Mouse (Mus musculus): ENCODE data around the gene Hmbs.
"Not testable (repeated sequence)": the region's sequence is repeated elsewhere in the genome, so short reads cannot be mapped to it uniquely, and the experiment has no call there.

Gene Hmbs

DNA sequence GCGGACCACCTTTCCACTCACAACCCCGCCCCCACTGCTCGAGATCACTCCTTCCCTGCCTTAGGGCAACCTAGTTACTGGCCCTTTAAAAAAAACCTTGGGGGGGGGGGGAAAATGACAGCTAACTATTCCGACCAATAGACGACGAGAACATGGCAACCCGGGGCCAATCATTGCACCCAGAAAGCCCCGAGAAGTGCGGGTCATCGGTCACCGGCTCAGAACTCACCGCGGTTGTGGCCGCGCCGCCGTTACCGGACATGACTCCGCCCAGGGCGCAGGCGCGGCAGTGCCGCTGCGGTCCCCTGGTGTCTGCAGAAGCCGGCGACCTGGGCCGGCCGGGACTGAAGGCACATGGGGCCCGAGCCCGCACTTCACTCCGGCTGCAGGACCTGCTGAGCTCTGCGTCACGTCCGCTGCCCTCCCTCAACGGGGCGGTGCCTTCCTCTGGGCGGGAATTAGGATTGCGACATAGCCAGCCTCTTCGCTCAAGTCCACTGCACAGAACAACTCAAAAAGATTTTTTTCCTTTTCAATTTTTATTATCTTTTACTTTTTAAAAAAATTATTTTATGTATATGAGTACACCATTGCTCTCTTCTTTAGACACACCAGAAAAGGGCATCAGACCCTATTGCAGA, at the start of gene Hmbs:
TSS of gene Hmbs (minus strand) at position 448 of the 641 bp plus-strand sequence.
- DNase-seq (ENCODE audit: low read depth), result peak; percentile 92

DNA sequence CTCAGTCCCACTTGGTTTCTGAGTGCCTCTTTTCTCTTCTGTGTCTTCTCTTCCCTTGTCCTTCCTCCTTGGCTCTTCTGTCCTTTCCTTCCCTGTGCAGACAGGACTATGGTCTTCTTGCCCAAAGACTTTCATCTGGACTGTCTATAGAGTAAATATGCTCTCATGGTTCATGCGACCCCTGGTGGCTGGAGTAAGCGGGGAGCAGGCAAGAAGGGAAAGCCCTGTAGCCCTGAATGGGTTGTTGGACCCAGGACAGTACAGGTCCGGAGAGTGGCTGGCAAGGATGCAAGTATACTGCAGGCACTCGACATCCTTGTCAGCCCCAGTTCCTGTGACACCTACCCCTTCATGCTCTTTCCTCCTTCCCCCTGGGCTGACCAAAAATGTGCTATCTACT, 47.4 kb upstream of the Hmbs start:
- peak; percentile 82 for DNase-seq (ENCODE audit: low read depth)

DNA sequence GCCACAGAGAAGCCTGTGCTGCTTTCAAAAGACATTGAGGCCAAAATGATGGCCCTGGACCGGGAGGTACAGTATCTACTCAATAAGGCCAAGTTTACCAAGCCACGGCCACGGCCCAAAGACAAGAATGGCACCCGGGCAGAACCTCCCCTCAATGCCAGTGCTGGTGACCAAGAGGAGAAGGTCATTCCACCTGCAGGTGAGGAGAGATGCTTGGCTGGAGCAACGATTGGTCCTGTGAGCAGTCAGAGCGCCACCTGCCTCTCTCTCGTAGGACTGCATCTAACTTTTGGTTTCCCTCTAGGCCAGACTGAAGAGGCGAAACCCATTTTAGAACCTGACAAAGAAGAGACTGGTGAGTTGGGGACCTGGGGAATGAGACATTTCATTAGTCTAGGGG, 45.2 kb upstream of the Hmbs start:
- peak; percentile 57 for DNase-seq (ENCODE audit: low read depth)

DNA sequence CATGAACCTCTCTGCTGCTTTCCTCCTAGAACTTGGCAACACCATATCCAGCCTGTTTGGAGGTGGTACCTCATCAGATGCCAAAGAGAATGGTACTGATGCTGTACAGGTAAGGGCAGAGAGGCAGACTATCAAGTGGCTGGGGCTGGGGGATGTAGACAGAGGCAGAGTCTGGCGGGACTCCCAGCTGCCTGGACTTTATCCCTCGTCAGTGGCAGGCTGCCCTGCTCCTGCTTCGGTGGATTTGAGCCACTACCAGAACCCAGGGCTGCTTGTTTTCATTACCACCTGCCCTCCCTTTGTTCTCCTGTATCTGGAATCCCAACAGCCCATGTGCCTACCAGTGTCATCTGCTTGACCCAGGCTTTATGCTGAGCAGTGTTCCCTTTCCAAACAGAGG, 43.2 kb upstream of the Hmbs start:
- DNase-seq (ENCODE audit: low read depth), result no peak

DNA sequence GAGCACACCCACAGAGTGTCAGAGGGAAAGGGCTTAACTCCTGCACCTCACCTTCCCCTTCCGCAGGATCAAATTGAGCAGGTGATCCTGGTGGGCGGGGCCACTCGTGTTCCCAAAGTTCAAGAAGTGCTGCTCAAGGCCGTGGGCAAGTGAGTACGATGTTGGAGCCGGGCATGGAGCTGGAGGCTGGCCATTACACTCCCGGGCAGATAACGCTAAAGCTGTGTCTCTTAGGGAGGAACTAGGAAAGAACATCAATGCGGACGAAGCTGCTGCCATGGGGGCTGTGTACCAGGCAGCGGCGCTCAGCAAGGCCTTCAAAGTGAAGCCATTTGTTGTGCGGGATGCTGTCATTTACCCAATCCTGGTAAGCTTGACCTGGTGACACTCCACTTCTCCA, 40.6 kb upstream of the Hmbs start:
- no peak for DNase-seq (ENCODE audit: low read depth)

DNA sequence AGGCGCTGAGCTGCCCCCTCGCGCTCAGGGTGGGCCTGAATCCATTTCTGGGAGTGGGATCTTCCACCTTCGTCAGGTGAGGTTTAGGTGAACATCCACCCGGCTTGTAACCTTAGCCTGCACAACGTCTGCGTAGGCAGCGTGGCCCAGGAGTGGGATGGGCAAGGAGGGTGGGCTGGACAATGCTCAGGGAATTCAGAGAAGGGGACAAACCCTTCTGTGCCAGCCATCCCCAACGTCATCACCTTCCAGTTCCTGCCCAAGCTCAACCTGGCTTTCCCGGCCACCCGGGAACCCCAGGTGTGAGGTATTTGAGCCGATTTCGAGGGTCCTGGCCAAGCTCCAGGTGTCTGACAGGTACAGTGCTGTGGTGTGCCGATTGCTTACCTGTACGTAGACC, 35.8 kb upstream of the Hmbs start:
- no peak for DNase-seq (ENCODE audit: low read depth)

DNA sequence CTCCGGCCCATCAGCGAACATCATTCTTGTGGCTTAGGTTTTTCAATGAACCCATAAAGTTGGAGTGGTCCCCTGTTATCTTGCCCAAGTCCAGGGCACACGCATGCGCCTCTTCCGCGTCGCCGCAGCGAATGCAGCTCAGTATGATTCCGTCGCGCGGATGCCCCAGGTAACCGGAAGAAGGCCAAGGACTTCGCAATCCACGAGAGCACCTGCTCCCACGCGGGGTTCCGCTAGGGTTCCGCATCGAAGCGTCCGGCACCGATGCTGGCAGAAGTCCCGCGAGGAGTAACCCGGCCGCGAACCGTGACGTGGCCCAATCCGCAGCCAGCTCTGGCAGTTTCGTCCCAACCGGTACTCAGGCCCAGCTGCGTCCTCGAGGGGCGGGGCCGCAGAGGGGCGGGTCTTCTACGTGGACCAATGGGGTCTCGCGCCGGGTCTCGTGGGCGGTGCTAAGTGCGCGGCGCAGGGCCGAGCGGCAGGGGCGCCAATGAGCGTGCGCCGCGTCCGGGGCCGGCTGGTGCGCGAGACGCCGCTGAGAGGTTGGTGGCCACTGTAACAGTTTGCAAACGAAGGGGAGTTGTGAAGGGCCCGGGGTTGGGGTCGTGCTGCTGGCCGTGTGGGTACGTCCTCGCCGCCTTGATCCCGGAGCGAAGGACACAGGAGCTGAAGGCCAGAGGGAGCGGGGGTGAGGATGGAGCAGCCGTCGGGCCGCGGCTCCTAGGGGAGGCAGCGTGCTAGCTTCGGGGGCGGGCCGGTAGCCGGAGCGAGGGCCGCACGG, 35.2 kb upstream of the Hmbs start, which contains the start of gene Hyou1:
TSS of gene Hyou1 (plus strand) at position 437 of the 781 bp plus-strand sequence.
- peak; percentile 97 for DNase-seq (ENCODE audit: low read depth)

DNA sequence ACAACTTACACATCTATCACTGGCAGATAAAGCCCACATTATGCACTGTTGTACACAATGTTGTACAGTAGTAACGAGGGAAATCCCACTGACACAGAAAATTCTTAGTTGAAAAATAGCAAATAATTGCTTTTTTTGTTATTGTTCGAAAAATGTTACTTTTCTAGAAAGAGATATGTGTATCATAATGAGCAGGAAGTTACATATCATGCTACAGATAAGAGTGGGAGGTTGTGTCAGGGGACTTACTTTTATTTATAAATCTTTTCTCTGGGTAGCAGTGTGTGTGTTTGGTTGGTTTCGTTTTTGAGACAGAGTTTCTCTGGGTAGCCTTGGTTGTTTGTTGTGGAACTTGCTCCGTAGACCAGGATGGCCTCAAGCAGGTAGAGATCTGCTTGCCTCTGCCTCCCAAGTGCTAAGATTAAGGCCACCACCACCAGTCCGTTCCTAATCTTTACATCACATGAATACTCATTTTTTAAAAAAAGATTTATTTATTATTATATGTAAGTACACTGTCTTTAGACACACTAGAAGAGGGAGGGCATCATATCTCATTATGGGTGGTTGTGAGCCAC, 34.2 kb upstream of the Hmbs start:
- no peak for DNase-seq (ENCODE audit: low read depth)

DNA sequence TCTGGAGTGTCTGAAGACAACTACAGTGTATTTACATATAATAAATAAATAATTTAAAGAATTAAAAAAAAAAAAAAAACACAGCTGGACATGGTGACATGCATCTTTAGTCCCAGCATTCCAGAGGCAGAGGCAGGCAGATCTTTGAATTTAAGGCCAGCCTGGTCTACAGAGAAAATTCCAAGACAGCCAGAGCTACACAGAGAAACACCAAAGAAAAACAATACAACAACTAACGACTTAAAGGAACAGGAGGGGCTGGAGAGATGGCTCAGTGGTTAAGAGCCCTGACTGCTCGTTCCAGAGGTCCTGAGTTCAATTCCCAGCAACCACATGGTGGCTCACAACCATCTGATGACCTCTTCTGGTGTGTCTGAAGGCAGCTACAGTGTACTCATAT, 33.3 kb upstream of the Hmbs start:
- DNase-seq (ENCODE audit: low read depth), result not testable (repeated sequence)

DNA sequence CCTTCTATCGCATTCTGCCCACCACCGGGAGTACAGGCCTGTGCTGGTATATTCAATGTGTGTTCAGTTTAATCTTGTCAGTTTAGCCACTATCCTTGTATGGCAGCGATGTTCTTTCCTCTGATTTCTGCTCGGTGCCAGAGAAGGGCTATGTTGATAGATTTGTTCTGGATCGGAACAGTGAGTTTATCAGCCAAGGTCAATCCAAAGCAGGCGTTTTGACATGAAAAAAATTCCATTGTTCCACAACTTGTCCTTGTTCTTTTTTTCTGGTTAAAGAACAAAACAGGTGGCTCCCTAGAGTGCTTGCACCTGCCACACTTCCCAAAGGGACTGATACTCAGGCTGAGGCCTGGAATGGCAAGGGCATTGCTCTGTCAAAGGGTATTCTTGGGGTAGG, 32.1 kb upstream of the Hmbs start:
- no peak for DNase-seq (ENCODE audit: low read depth)

DNA sequence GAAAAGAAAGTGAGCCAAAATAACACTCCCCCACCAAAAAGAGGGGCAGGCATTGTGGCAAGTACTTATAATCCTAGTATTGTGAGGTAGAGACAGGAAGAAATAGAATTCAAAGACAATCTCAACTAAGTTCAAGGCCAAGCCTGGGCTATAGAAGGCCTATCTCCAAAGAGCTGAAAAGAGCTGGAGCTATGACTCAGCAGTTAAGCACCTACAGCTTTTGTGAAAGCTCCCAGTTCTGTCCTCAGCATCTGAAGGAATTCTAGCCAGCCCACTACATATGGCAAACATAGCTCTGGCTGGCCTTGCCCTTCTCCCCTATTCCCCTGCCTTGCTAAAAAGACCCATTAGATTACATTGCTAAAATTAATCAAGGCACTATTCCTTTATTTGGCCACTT, 29.4 kb upstream of the Hmbs start:
- no peak for DNase-seq (ENCODE audit: low read depth)

DNA sequence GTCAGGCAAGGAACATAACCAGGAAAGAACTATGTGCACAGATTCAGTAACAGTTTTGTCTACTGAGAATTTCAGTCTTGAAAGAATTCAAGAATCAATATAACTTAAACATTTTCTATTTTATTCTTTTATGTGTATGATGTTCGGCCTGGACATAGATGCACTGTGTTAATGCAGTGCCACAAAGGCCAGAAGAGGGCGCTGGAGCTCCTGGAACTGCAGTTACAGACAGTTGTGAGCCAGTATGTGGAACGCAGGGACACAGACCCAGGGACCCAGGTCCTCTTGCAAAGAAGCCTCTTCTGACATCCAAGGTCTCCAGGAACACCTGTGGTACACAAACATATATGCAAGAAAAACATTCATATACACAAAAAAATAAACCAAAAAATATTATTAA, 20.5 kb upstream of the Hmbs start:
- peak; percentile 58 for DNase-seq (ENCODE audit: low read depth)

DNA sequence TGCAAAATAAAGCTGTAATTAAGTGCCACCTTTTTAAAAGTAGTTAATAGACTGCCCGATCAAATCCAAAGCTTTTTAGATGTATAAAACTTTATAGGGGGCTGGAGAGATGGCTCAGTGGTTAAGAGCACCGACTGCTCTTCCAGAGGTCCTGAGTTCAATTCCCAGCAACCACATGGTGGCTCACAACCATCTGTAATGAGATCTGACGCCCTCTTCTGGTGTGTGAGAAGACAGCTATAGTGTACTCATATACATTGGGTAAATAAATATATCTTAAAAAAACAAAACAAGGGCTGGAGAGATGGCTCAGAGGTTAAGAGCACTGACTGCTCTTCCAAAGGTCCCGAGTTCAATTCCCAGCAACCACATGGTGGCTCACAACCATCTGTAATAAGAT, 17.9 kb upstream of the Hmbs start:
- not testable (repeated sequence) for DNase-seq (ENCODE audit: low read depth)

DNA sequence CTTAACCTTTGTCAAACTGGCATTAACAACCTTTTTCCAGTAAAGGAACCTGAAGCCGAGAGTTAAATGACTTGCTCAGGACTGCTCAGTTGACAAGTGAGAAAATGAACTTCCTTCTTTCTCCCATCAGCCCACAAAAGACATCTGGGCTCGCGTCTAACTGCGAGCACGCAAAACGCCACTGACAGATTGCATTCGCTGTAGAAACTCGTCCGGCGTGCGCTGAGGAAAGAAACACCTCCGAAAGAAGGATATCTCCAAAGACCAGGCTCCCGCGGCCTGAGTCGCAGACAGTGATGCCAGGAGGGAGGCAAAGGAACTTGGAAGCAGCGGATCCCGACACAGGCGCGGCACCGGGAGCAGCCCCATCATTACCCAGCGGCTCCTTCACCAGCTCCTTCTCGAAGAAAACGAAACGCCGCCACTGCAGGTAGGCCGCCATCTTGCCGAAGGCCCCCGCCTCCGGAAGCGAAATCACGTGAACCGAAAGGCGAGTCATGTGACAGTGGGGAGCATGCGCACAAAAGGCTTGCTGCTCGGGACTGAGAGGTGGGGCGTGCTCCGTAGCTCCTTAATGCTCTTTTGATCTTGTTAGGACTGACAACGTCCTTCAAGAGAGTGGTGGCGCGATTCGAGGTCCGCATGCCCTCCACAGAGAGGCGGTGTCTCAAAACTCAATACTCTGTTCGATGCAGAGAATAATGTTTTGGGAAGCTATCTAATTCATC, 17.3 kb upstream of the Hmbs start, which contains the start of gene Vps11:
TSS of gene Vps11 (minus strand) at position 481 of the 728 bp plus-strand sequence.
- peak; percentile 97 for DNase-seq (ENCODE audit: low read depth)

DNA sequence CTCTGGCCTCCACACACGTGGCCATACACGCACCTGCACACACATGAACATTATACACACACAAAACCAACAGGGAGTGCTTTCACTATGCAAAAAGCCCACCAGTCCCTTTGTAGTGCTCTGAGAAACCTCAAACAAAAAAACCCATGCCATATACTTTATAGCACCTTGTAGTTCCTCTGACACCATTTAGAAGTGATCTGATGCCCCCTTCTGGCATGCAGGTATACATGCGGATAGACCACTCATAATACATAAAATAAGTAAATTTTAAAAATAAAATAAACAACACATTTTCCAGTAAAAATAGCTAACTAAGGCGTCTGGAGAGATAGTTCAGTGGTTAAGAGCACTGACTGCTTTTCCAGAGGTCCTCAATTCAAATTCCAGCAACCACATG, 13.2 kb upstream of the Hmbs start:
- DNase-seq (ENCODE audit: low read depth), result peak; percentile 59

DNA sequence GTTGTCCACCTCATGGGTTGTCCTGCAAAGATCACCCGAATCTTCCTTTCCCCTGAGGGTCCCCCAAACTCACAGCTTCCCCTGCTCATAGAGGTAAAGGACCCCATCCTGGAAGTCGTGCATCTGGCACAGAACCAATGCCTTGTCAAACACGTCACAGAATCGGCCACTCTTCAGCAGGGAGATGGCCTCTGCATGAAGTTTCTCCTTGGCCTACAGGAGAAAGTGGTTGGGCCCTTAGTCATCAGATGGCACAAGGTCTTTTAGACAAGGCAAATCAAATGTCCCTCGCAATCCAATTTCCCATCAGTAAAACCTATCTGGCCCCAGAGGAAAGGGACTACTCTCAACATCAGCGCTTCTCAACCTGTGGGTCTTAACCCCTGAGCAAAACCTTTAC, 9.1 kb upstream of the Hmbs start:
- DNase-seq (ENCODE audit: low read depth), result no peak

DNA sequence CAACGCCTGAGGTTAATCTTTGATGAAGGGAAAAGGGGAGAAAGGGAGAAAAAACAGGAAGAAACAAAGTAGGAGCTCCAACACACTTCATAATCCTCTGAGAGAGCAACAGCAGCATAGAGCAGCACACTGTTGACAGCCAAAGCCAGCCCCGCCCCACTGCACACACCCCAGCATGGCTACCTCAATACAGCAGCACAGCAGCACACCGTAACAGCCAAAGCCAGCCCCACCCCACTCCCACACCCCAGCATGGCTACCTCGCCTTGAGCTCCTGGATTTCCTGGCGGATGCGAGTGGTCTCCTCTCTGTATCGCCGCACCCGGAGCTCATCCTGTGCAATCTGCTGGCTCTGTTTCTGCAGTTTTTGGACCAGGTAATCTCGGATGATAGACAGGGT, 8.3 kb upstream of the Hmbs start:
- DNase-seq (ENCODE audit: low read depth), result no peak

DNA sequence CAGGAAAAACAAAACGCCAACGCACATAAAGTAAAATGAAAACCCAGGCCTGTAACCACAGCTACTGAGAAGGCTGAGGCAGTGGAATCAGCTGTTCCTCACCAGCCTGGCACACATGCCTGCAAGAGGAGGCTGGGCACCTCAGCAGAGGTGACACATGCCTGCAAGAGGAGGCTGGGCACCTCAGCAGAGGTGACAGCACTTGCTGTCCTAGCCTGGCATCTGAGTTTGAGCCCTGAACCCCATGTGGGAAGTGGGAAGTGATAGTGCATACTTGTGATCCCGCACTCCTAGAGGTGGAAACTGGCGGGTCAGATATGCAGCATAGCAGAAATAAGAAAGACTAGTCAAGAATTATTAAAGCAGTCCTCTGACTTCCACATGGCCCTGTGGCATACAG, 7.4 kb upstream of the Hmbs start:
- no peak for DNase-seq (ENCODE audit: low read depth)

DNA sequence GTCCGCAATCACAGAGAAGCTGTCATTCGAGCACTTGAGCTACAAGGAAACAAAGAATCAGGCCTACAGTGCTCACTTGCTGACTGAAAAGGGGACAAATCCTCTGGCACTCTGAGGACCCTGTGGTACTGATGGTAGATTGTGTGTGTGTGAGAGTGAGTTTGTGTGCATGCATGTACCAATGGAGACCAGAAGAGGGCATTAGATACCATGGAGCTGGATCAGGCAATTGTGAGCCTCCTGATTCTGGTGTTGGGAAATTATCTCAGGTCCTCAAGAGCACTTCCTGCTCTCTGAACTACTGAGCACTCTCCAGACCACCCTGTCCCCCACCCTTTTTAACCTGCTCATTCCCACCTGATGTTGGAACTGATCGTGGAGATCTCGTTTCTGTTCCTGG, 4.5 kb upstream of the Hmbs start:
- no peak for DNase-seq (ENCODE audit: low read depth)

DNA sequence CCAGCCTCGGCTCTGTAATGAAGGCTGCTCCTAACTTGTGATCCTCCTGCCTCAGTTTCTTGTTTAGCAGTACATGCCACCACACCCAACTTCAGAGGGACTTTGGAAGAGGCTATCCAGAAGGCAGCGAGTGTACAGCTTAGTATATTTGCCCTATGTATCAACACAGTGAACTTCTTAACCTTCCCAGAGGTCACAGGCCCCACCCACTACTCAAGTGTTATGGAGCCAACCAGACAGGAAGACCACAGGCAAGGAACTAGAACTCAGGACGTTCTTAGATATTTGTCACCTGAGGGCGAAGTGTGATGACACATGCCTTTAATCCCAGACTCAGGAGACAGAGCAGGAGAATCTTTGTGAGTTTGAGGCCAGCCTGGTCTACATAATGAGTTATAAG, 3.6 kb upstream of the Hmbs start:
- DNase-seq (ENCODE audit: low read depth), result no peak

DNA sequence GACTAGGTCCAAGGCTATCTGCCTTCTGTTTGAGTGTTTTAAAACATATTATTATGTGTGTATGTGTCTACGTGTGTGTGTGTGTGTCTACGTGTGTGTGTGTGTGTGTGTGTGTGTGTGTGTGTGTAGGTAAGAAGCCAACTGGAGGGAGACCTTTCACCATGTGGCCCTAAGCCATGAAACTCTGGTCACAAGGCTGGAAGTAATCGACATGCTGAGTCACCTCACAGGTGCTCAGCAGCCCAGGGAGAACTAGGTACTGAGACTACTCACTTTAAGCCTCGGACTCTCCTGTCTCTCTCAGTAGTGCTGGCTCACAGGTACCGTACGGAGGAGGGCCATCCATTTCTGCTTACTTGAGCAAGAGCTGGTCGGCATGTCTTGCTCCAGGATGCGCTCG, 3.1 kb upstream of the Hmbs start:
- DNase-seq (ENCODE audit: low read depth), result no peak

DNA sequence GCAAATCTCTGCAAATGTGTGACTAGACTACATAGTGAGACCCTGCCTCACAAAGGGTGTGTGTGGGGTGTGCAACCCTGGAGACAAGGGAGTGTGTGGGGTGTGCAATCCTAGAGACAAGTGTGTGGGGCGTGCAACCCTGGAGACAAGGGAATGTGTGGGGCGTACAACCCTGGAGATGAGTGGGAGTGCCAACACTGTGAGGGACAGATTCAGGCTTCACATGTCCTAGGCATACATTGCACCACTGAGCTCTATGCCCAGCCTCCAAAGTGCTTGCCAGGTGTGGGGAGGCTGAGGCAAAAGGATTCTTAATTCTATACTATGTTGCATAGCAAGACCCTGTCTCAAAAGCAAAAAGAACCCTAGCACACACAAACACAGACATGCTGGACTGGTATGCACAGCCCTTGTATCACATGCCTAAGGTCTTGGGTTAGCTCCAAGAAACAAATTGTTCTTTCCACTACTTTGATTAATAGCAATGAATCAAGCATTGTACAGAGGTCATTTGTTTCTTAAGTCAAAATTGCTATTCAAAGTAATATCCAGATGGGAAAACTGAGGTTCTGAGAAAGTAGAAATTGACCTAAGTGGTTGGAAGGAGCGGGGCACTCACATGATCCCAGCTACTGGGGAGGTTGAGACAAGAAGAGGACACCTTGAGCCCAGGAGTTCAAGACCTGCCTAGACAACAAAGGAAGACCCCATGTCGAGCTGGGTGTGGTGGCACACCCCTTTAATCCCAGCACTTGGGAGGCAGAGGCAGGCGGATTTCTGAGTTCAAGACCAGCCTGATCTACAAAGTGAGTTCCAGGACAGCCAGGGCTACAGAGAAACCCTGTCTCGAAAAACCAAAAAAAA, 1.8 kb upstream of the Hmbs start:
- DNase-seq (ENCODE audit: low read depth), result no peak

Measured in NIH3T3 (cell line).